Mouse (Mus musculus) heart, adult 18-20 months (tissue): ENCODE results near the gene Ddx27. TPM values are rescaled to one million over a fixed set of nuclear protein-coding genes. Genes with fewer than 3 reads are reported as not detected.

ENCODE experiments used
- total RNA-seq, 2 experiments: library from RNA; stranded (reverse); gene quantifications; 2 replicates each; pipeline ENCODE4 v1.2.3; 2021

Gene Ddx27
- total RNA-seq, 2 experiments from 2014 or later: 9.8 to 10.1 TPM

Other genes with a start within 250 kb of the Ddx27 start
- 1 to 10 TPM; 1.9 to 2.2 TPM for gene Trp53rkb, start 222.7 kb upstream of the Ddx27 start, total RNA-seq
- gene Arfgef2, start 209.6 kb upstream of the Ddx27 start, total RNA-seq: 10 to 100 TPM; 48.5 to 49.4 TPM
- gene Cse1l, start 109.2 kb upstream of the Ddx27 start, total RNA-seq: 10 to 100 TPM; 40.5 to 42.2 TPM
- gene Stau1, start 18.9 kb upstream of the Ddx27 start, total RNA-seq: 10 to 100 TPM; 40.5 to 45.5 TPM
- gene Znfx1, start 47.8 kb downstream of the Ddx27 start, total RNA-seq: 10 to 100 TPM; 40.6 to 45.6 TPM
- gene Kcnb1, start 175.0 kb downstream of the Ddx27 start, total RNA-seq: 10 to 100 TPM; 32.8 to 36.1 TPM
- gene Ptgis, start 225.4 kb downstream of the Ddx27 start, total RNA-seq: 10 to 100 TPM; 11.2 to 13.0 TPM